Comparison of ENCODE assay signal across 25 mouse cellular contexts in the genomic region with DNA sequence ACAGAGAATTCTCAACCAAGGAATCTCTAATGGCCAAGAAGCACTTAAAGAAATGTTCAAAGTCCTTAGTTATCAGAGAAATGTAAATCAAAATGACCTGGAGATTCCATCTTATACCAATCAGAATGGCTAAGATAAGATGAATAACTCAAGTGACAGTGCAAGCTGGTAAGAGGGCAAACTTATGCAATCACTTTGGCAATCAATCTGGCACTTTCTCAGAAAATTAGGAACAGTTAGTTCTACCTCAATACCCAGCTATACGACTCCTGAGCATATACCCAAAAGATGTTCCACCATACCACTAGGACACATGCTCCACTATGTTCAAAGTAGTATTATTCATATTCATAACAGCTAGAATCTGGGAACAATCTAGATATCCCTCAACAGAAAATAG.
DNase-seq lines count a peak whose midpoint lies in the region; ATAC-seq and TF ChIP-seq lines count a peak whose summit lies in the region.
"Had no signal": no experiment of that assay in that cellular context is flagged by ENCODE, and none has a peak within 500 bp of the region (broad histone marks: within the 10 kb centered on the region; RNA-seq: fewer than 3 reads in every experiment).

No protein-coding gene starts in this region.

- 18% methylated on average over 1 of the region's 1 CpGs for WGBS in liver, adult 2 months
- WGBS in liver, embryonic 12.5 days (ENCODE audit: insufficient replicate concordance) = 68% methylated on average over 1 of the region's 1 CpGs

- peaks cover 21% of the 10 kb centered on the region for H3K79me2 ChIP-seq in liver, adult 2 months (ENCODE audit: control insufficient read depth, insufficient read depth, low read length)

- H3K36me3 ChIP-seq in liver, adult 2 months (ENCODE audit: control insufficient read depth, insufficient read depth, low read length) = no peaks in the 10 kb centered on the region
- no peaks in the 10 kb centered on the region for H3K36me3 ChIP-seq in liver, embryonic 12.5 days
- H3K36me3 ChIP-seq: forebrain, embryonic 12.5 days had no signal

- ATAC-seq in liver, embryonic 12.5 days = no peak
- ATAC-seq: activated CD4-positive, CD25-positive, alpha-beta regulatory T cell, adult 4 months; CD4-positive, CD25-positive, alpha-beta regulatory T cell, adult 4 months; forebrain, embryonic 14.5 days; forebrain, embryonic 16.5 days; Patski had no signal

- no peak overlapping the region for H3K9ac ChIP-seq in liver, adult 2 months (ENCODE audit: low read depth, low read length)
- H3K9ac ChIP-seq in liver, embryonic 12.5 days = no peak overlapping the region
- H3K9ac ChIP-seq: embryonic facial prominence, embryonic 12.5 days; forebrain, embryonic 12.5 days had no signal

- H3K4me1 ChIP-seq in liver, adult 2 months (ENCODE audit: control insufficient read depth, insufficient read depth, low read length) = peaks cover 13% of the 10 kb centered on the region
- H3K4me1 ChIP-seq in liver, embryonic 12.5 days = peaks cover 17% of the 10 kb centered on the region
- H3K4me1 ChIP-seq: embryonic facial prominence, embryonic 10.5 days; embryonic facial prominence, embryonic 12.5 days; forebrain, embryonic 10.5 days; forebrain, embryonic 12.5 days had no signal

- H3K9me3 ChIP-seq in liver, embryonic 12.5 days (replicated peaks) = no peaks in the 10 kb centered on the region
- H3K9me3 ChIP-seq: embryonic facial prominence, embryonic 10.5 days; forebrain, embryonic 12.5 days; G1E had no signal

- H3K4me2 ChIP-seq in liver, embryonic 12.5 days = no peak overlapping the region
- H3K4me2 ChIP-seq: embryonic facial prominence, embryonic 12.5 days; forebrain, embryonic 12.5 days had no signal

- TF ChIP-seq POLR2A in liver, adult 2 months (IDR thresholded peaks at IDR 0.05; ENCODE audit: extremely low read depth, insufficient read depth, low read length) = no peak

- no peaks in the 10 kb centered on the region for H3K27me3 ChIP-seq in liver, adult 2 months (ENCODE audit: control insufficient read depth, insufficient read depth, low read length)
- no peaks in the 10 kb centered on the region for H3K27me3 ChIP-seq in liver, embryonic 12.5 days (replicated peaks)
- H3K27me3 ChIP-seq: CH12.LX; embryonic facial prominence, embryonic 12.5 days; forebrain, embryonic 12.5 days; Patski had no signal

- peak; percentile 35 for DNase-seq in adrenal gland, adult 2 months
- no peak for DNase-seq in adrenal gland, adult 18-20 months (ENCODE audit: low spot score in 2 of 2)
- DNase-seq in liver, adult 2 months (ENCODE audit: extremely low read depth, low read depth, low spot score) = peak; percentile 88
- DNase-seq in fat pad, adult 2 months (ENCODE audit: extremely low read depth, low read depth, low spot score) = peak; percentile 68
- DNase-seq: adrenal gland, adult 8-10 months; adrenal gland, postnatal 14 days; adrenal gland, postnatal 36 days; B cell, adult 2 months; cerebellum, adult 11-12 months; cerebellum, adult 2 months; cerebellum, adult 9-10 months; cerebellum, postnatal 10 days; cerebellum, postnatal 25 days had no signal

- no peak overlapping the region for H3K4me3 ChIP-seq in liver, adult 2 months (ENCODE audit: insufficient read depth, low read depth, low read length)
- no peak overlapping the region for H3K4me3 ChIP-seq in liver, embryonic 12.5 days
- H3K4me3 ChIP-seq: embryonic facial prominence, embryonic 10.5 days; embryonic facial prominence, embryonic 12.5 days; forebrain, embryonic 10.5 days; forebrain, embryonic 12.5 days had no signal

- no peak for TF ChIP-seq CTCF in liver, adult 2 months (IDR thresholded peaks at IDR 0.05; ENCODE audit: low read depth, low read length)

- no peak overlapping the region for H3K27ac ChIP-seq in liver, adult 2 months (replicated peaks; ENCODE audit: insufficient read depth, low read depth, low read length)
- no peak overlapping the region for H3K27ac ChIP-seq in liver, embryonic 12.5 days
- H3K27ac ChIP-seq: embryonic facial prominence, embryonic 10.5 days; embryonic facial prominence, embryonic 12.5 days; forebrain, embryonic 10.5 days; forebrain, embryonic 12.5 days had no signal

Comparison
In these comparisons a context has a peak if more than half of its experiments do, and no peak if none do; other contexts are left out.
1. DNase-seq: peak in adrenal gland, adult 2 months (single experiment), liver, adult 2 months (single experiment) and fat pad, adult 2 months (single experiment); none in adrenal gland, adult 18-20 months (0 of 2).